Mouse (Mus musculus) heart, adult 18-20 months (tissue): ENCODE measurements at regions not wholly inside any gene's neighbourhood (a gene's known extent, or its start where the extent isn't known, plus 50 kb on each side); places are given as distances from the start of the nearest gene placed in this dataset.

Source experiments
- DNase-seq, 2 experiments: peaks; one replicate each; pipeline ENCODE4 v3.0.0; 2021 to 2022; ENCODE audit warnings: mixed read lengths in 1 of 2

- DNase-seq, result no peak
These were observed 77.7 kb upstream of the Nphp3 start for GRCm38 (mm10) chr9:103924641-103925040.

DNA sequence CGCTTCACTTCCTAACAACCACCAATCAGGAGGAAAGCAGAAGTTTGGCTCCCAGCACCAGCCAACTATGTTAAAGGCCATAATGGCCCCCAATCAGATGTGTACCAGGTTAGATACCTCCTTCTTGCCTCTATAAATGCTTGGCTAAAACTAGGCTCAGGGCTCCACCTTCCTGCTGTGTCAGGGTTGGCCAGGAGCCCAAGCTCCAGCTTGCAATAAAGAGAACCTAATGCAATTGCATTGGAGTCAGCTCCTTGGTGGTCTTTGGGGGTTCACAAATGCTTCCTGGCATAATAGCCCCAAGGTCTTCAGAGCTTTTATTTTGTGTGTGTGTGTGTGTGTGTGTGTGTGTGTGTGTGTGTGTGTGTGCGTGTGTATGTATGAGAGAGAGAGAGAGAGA, 76.9 kb upstream of the Nphp3 start:
- peak; percentile 1 to 7 for DNase-seq

DNA sequence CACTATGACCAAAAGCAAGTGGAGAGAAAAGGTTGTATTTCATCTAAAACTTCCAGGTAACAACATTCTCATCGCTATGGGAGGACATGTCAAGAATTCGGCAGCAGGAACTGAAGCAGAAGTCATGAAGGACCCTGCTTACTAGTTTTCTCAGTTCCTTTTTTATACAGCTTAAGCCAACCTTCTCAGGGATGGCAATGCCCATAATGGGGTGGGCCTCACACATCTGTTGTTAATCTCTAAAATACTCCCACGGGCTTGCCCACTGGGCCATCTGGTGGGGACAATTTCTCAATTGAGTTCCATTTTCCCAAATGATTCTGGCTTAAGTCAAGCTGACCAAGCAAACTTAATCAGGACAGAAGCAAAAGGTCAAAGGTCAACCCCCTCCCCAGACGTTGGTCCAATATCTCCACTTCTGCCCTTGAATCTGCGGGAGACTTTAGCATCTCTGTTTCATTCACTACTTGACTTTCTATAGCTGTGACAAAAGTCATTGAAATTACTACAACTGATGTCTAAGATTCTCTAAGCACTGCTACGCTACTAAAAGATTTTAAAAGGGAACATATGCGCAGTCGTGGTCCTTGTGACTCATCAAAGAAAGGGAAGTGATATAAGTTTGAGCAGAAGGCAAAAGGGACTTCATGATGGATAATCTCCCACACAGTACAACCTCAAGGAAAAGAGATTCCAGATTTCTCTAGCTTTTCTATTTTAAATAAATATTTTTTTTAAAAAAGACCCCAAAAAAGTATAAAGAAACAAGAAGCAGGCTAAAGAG, 73.4 kb upstream of the Nphp3 start:
- no peak for DNase-seq

- DNase-seq, result no peak
These were observed 64.3 kb upstream of the Nphp3 start for GRCm38 (mm10) chr9:103938070-103938469.

- no peak for DNase-seq
These were observed 62.3 kb upstream of the Nphp3 start for GRCm38 (mm10) chr9:103940010-103940409.

DNA sequence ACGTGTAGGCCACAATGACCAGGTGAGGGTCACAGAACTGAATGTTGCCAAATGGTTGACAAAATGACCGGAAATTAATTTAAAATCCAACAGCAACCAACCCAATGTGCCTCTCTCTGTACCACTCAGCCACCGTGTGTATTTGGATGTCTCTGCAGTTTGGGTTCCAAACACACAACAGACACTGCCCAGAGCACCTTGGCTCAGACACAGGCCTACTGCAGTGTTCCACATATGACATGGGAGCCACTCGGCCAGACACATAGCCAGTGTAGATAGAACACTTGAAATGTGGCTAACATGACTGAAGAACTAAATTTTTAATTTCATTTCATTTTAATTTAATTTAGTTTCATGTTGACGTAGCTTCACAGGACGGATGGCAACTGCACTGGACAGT, 61.8 kb upstream of the Nphp3 start:
- DNase-seq, result no peak

GRCm38 (mm10) chr9:103941176-103941900, 61.0 kb upstream of the Nphp3 start:
- DNase-seq, result no peak

GRCm38 (mm10) chr9:103941901-103942260, 60.5 kb upstream of the Nphp3 start:
- DNase-seq, result no peak

- DNase-seq, result no peak
These were observed 56.9 kb upstream of the Nphp3 start for GRCm38 (mm10) chr9:103945406-103945805.

GRCm38 (mm10) chr9:103951799-103952198, 50.5 kb upstream of the Nphp3 start:
- DNase-seq, result no peak
